Mouse (Mus musculus): Measurements from ENCODE around the gene Gm10392. TPM values are rescaled to one million over a fixed set of nuclear protein-coding genes. Genes with fewer than 3 reads are reported as not detected.
A peak's percentile ranks its signal among the peaks of the same experiment; 100 is the strongest.

The Gm10392 gene
- total RNA-seq, 2 experiments from 2014 or later = not detected

DNA sequence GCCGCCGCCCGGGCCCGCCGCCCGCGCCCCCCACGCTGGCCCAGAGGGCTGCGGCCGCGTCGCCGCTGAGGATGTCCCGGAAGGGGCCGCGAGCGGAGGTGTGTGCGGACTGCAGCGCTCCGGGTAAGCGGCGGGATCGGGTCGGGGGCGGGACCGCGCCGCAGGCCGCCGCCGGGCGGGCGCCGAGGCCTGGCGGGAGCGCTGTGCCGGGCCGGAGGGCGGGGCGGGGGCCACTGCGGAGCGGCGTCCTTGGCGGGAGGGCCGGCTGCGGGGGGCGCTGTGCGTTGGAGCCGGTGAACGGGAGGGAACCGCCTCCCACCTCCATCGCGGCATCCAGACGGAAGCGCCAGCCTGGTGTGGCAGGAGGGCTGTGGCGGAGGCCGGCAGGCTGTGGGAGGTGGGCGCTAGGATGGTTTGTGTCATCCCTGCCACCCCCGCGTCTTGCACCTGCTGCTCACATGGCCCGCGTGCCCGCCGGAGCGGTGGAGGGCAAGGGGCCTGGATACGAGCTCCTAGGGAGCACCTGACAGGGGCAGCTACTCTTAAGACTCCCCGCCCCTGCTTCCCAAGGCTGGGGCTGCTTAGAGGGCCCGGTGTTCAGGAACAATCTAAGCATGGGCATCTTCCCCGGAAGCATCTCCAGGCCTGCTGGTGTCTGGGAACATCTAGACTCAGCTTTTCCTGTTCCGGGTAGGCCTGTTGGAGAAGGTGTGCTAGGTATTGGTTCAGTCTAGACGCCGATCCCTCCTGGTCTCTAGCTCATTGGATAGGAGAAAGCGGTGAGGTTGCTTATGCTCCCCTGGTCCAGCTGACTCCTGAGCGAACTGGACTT lies 25.3 kb downstream of the Gm10392 start, which contains the start of gene Git1:
TSS of gene Git1 (plus strand) at position 51 of the 832 bp plus-strand sequence.
- peak; percentile 4; the same call in 1 of the 2 replicates for ATAC-seq (replicated peaks; ENCODE audit: poor library complexity, severe bottlenecking)

DNA sequence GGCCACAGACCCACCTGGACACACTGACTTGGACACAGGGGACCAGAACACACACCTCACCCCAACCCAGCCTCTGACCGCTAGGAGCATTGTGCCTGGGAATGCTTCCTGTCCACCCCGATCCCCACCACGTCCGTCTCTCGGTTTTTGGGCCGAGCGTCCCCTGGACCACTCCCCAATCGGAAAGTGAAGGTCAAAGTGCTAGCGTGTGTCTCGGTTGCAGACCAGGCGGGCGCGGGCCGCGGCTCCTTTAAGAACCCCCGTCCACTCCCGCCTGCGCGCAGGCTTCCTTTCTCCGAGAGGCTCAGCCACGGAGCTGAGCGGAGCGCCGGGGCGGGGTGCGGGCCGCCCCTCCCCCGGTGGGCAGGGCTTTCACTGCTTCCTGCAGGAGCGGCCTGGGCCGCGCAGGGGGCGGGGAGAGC lies 26.1 kb downstream of the Gm10392 start:
- peak; percentile 59 for ATAC-seq (replicated peaks; ENCODE audit: poor library complexity, severe bottlenecking)

DNA sequence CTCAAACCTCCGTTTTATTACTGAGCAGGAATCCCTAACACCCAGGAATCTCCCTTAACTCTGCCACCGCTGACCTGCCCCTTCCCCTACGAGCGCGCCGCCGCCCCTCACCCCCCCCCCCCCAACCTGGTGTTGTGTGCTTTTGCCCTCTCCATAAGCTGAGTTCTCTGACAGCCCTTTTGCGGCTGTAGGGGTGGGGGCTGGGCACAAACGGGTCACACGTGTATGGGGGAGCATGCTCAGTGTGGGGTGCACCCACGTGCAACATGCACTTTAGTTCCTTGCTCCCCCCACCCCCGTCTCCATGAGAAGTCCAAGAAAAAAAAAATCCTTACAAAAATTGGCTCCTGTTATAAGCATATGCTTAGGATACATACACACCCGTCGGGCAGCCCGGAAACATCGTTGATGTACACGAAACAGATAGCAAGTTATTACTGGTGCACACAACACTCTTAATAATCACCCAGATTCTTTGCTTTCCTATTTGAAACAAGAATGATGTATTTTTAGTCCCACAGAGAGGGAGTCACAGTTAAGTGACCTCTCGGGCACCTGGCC lies 26.6 kb downstream of the Gm10392 start:
- no peak for ATAC-seq (replicated peaks; ENCODE audit: poor library complexity, severe bottlenecking)

DNA sequence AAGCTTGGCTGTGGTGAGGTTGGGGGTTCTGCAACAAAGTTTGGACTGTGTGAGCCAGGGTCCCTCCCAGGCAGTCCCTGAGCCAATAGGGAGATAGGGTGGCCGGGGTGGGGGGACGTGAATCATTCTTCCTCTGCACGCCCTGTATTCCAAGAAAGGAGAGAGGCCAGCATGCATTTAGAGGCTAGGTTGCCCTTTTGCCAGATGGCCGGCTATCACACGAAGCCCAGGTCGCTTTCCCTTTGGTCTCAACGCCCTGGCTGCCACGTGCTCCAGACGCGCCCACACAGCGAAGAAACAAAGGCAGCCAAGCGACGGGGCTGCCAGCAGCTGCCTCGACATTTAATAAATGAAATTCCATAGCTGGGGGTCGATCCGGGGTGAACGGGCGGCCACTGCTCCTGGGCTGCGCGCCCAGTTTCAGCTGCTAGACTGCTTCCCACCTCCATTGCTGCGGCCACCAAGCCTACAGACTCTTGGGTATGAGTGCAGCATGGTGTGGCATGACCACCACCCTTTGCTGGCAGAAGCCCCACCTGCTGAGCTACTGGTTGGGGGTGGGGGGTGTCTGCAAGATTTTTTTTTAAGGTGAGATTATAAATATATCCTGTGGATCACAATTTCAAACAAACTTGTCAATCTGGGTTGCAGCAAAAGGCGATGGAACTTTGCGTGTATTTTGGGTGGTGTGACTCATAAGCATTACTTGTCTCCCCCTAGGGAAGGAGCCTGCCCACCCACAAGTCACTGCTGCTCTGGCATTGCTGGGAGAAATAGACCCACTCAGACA lies 27.3 kb downstream of the Gm10392 start:
- ATAC-seq (replicated peaks; ENCODE audit: poor library complexity, severe bottlenecking) = peak; percentile 20

DNA sequence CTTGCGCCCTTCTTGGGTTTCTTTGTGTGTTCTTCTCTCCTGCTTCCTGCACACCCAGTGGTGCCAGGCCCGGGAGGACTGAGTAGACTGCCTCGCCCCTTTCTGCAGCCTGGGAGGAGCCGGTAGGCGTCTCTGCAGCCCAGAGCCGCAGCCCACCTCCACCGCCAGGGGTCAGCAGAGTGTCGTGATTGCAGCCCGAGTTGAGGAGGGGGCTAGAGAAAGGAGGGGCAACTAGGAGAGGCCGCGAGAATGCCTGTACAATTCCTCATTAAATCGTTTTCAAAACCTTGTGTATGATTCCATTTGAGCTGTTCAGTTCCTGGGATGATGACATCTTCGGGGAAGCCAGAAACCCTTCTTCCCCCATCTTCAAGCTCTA lies 27.9 kb downstream of the Gm10392 start:
- ATAC-seq (replicated peaks; ENCODE audit: poor library complexity, severe bottlenecking) = peak; percentile 59

DNA sequence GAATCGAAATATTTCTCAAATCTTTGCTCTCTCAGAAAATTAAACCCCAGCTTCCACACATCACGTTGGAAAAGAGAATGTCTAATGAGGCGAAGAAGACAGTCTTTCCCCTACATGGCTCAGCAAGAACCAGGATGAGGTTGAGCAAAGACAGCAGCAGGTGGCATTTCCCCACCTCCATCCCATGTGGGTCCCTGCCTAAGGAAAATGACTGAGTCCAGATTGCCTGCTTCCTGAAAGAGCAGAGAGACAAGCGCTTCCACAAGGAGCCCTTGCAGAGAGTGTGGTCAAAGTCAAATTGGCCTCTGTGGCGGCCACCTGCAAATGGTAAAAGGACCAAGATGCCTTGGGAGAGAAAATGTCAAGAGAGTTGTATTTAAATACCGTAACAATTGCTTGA lies 28.5 kb downstream of the Gm10392 start:
- ATAC-seq (replicated peaks; ENCODE audit: poor library complexity, severe bottlenecking) = no peak

DNA sequence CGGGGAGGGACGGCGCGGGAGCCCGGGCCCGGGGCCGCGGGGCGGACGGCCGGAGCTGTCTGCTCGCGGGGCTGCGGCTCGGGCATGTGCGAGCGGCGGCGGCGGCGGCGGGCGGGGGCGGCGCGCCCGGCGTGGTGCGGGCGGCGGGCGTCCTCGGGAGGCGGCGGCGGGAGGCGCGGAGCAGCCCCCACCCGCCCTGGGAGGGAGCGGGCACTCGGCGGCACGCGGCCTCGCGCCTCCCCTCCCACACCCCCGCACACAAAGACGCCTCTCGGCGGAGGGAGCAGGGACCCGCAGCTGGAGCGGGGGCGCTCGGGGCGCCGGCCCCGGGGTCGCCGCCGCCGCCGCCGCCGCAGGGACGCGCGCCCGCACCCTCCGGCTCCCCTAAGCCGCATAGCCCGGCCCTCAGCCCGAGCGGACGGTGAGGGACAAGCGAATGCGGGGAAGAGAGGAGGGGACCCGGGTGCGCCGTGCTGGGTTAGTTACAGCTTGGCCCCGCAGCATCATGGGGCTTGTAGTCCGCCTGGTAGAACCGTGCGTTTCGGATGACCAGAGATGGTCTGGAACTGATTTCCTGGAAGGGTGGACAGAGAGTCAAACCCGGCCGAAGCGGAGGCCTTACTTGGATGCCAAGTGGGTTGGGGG lies 29.3 kb downstream of the Gm10392 start, which contains the start of gene Ankrd13b:
TSS of gene Ankrd13b (minus strand) at position 88 of the 645 bp plus-strand sequence.
- ATAC-seq (replicated peaks; ENCODE audit: poor library complexity, severe bottlenecking) = no peak

DNA sequence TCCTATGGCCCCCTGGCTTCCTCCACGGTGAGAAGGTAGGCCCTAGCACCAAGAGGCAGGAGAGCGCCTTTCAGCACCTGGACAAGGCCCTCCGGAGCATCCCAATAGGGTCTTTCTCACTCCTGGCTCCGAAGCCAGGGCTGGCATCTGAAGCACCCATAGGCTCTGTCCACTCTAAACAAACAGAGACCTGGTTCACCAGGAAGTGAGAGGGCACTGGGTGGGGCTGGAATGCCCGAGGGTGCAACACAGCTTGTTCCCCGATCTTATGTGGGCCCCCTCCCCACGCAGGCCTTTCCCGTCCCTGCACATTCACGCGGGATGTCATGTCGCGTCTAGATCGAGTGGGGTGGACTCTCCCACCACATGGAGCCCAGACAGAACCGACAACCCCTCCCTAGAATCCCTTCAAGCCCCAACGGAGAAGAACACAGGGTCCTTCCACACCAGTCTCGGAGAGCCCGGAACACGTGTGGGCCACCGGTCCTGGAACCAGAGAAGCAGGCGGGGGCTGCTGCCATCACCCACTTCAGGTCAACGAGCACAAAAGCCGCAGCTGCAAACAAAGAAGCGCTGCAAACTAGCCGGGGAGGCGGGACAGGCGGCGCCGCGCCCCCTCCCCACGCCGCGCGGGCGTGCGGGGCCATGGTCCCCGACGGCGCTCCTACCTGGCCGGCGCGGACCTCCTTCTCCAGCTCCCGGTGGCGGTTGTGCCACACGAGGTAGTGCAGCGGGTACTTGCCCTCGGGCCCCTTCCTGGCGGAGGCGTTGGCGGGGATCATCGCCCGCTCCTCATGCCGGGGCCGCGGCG lies 30.0 kb downstream of the Gm10392 start:
- no peak for ATAC-seq (replicated peaks; ENCODE audit: poor library complexity, severe bottlenecking)

DNA sequence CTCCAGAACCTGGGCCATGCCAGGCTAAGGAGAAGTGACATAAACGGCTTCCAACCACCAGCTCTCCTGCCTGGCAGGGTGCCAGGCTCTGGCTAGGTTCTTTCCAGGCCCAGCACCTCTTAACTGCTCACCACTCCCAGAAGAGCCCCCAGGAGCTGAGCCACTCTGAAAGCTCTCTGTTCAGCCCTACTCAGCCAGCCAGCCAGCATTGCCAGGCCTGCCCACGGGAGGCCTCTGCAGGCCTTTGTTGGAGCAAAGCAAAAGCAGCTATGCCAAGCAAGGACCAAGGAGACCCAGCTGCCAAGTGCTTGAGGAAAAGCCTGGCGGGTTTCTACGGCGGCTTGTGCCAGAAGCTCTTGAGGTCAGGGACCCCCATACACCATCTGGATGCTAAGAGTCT lies 32.2 kb downstream of the Gm10392 start:
- ATAC-seq (replicated peaks; ENCODE audit: poor library complexity, severe bottlenecking) = no peak

DNA sequence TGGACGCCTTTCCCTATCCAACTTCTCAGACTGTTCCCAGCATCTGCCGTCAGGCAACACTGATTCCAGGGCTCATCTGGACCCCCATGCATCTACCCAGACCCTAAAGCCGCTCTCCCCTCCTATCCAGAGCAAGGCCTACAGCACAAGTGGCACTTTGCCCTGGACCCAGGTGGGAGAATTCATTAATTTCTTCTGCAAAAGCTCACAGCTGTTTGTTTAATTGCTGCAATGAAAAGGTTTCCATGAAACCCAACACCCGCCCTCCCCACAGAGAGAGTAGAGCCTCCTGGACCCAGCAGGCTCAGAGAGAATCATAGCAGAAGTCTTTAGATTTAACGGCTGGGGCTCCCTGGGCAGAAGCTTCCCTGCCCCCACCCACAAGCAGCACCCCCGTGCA lies 33.8 kb downstream of the Gm10392 start:
- ATAC-seq (replicated peaks; ENCODE audit: poor library complexity, severe bottlenecking) = no peak

DNA sequence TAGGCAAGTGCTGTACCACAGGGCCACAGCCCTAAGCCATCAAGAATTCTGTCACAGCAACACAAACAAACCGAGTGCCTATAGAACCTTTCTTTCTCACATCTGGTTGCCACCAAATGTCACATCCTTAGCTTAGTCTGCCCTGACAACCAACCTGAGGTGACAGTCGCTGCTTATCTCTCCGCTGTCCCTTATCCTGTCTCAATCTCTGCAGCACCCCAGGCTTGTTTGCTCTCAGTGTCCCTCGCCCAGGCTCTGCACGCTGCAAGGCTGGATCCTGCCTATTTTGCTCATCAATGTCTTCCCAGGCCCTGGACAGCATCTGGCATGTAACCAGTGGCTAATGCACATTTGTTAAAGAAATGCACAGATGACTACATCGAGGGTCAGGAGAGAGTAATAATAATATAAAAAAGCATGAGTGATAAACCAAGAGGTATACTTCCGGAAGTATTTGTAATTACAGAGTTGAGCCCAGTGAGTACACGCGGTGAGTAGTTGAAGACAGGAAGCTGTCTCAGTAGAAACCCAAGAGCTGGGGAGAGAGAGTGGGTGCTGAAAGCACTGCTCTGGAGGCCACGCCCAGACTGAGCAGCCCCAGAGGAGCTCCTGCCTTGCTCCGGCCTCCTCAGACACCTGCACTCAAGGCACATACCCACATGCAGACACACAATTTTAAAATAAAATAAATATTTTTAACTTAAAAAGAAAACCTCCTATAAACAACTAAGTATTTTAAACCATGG lies 35.3 kb downstream of the Gm10392 start:
- ATAC-seq (replicated peaks; ENCODE audit: poor library complexity, severe bottlenecking) = peak; percentile 62

DNA sequence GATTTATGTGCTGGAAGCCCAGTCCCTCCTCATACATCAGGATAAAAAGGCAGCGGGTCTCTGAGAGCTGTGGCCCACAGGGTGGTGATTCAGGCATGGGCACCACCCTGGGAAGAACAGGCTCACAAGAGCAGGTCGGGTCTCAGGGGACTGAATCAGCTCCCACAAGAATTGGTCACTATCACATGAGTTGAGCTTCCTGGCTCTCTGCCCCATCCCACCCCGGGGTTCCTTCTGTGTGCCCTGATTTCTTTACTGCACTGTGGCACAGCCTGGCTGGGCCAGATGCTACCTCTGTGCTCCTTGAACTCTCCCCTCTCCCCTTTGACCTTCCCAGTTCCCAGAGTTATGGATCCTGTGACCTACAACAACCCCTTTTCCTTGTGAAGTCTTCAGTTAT lies 36.0 kb downstream of the Gm10392 start:
- ATAC-seq (replicated peaks; ENCODE audit: poor library complexity, severe bottlenecking) = no peak

DNA sequence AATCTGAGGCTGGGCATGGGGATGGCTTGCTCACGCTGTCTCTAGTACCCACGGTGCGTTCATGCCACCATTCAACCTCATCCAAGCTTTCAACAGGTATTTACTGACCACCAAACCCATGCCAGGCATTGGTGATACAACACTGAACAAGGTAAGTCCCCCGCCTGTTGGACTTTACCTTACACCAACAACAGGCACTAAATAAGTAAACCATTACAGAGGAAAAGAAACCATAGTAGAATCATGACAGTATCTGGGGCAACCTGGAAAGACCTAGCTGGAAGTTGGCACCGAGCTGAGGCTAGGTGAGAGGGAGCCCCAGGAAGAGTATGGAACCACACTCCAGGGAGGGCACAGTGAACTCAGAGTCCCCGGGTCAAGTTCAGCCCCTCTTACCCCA lies 42.1 kb downstream of the Gm10392 start:
- ATAC-seq (replicated peaks; ENCODE audit: poor library complexity, severe bottlenecking) = no peak

DNA sequence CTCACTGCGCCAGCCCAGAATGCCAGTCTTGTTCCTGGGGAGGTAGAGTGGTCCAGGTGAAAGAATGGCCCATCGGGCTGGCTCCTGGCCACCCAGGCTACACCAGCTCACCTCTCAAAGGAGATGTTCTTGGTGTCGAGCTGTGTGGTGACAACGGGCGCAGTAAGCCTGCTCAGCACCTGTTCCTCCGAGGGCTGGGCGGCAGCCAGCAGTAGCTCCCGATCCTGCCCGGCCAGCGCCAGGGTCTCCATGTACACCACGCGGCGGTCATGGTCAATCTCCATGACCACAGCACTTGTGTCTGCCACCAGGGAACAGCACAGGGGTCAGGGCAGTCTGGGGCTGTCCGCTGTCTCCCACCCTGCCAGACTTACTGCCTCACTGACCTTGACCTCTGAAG lies 42.8 kb downstream of the Gm10392 start:
- no peak for ATAC-seq (replicated peaks; ENCODE audit: poor library complexity, severe bottlenecking)

DNA sequence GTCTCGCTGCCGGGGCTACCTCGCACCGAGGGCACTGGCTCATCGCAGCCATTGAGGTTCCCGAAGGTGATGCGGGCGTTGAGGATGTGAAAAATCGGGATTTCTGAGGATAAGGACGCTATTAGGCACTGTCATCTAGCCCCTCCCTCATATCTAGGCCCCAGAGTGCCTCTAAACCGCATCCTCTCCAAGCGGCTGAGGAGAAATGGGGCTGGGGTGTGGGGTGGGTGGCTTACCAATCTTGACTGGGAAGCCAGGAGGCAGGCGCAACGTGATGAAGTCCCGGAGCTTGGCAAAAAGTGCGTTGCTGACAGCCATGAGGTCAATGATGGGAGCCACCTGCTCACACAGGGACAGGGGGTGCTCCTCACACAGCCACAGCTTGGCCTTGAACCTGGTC lies 46.2 kb downstream of the Gm10392 start:
- no peak for ATAC-seq (replicated peaks; ENCODE audit: poor library complexity, severe bottlenecking)

DNA sequence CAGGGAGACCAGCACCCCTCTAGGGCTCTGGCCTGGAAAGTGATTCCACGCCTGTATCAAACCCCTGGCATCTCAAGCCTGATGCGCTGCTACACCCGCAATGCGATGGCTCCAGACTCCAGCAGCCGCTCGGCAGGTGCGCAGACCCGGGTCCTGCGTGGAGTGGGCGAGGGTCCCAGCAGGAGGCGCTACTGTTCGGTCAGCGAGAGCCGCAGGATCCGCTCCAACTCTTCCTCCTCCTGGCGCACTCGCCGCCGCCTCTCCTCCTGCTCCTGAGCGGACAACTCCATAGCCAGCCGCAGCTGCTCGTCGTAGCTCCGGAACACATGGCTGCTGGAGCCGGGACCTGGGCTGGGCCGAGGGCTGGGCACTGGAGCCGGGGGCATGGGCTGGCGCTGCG lies 47.6 kb downstream of the Gm10392 start:
- no peak for ATAC-seq (replicated peaks; ENCODE audit: poor library complexity, severe bottlenecking)

DNA sequence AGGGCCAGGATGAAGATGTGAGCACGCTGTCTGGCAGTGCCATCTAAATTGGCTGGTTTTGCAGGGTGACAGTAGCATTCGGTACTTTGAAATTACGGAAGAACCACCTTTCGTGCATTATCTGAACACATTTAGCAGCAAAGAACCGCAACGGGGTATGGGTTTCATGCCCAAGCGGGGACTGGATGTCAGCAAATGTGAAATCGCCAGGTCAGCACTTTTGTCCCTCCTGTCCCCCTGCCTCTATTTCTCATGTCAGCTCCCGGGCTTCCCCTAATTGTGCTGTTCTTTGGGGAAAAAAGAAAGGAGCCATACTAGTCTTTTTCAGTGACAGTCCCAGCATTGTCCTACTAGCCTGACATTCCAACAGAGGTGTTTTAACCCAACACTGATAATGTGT lies 50.6 kb downstream of the Gm10392 start:
- ATAC-seq (replicated peaks; ENCODE audit: poor library complexity, severe bottlenecking) = no peak

DNA sequence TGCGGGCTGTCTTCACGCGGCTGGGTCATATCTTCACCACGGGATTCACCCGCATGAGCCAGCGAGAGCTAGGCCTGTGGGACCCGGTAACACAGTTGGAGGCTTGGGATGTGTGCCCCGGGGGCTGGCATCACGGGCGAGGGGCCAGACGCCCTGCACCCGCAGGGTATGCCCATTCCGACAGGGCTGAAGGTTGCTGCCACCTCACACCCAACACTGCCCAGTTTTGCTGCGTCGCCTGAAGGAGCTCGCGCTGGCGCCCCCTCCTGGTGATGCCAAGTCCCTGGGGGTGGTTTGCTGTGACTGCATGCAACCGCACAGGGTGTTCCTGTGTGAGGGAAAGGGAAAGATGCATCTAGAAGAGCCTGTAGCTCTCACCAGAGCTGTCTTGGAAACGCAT lies 51.2 kb downstream of the Gm10392 start:
- peak; percentile 71 for ATAC-seq (replicated peaks; ENCODE audit: poor library complexity, severe bottlenecking)

DNA sequence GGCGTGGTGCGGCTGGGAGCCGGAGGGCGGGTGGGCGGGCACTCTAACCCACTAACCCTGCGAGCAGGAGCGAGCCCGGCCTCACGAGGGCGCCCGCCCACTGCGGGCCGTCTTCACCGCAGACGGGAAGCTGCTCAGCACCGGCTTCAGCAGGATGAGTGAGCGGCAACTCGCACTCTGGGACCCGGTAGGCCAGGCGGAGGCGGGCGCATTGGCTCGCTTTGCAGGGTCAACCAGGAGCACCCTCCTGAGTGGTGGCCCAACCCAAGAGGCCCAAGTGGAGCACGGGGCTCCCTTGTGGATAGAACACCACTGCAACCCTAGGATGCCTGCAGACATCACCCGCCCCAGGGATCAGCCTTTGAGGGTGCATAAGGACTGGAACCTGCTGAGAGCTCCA lies 51.8 kb downstream of the Gm10392 start:
- peak; percentile 79 for ATAC-seq (replicated peaks; ENCODE audit: poor library complexity, severe bottlenecking)

All from granulocyte monocyte progenitor cell, adult 5-6 weeks (primary cell).